Mouse (Mus musculus): Measurements from ENCODE around the gene Glra4. TPM values are rescaled to one million over a fixed set of nuclear protein-coding genes. Genes with fewer than 3 reads are reported as not detected.

Glra4 gene
- total RNA-seq (2021): not detected
- long read RNA-seq, experiment 1: 0 reads
- long read RNA-seq, experiment 2: 0 reads

GRCm38 (mm10) chrX:136780041-136780440, at the start of gene Glra4:
Gene Glra4 (minus strand): TSS chrX:136780141.
- DNase-seq (ENCODE audit: low spot score in 2 of 2): no peak

- no peak for DNase-seq (ENCODE audit: low spot score in 2 of 2)
These were observed 48.7 kb upstream of the Glra4 start for GRCm38 (mm10) chrX:136828610-136829009.

- no peak for DNase-seq (ENCODE audit: low spot score in 2 of 2)
These were observed 45.1 kb upstream of the Glra4 start for GRCm38 (mm10) chrX:136825016-136825415.

- no peak for DNase-seq (ENCODE audit: low spot score in 2 of 2)
These were observed 42.4 kb upstream of the Glra4 start, which contains the start of gene Plp1 for GRCm38 (mm10) chrX:136822371-136822770. Gene Plp1 (plus strand): TSS chrX:136822671.

GRCm38 (mm10) chrX:136820250-136820649, 40.3 kb upstream of the Glra4 start:
- DNase-seq (ENCODE audit: low spot score in 2 of 2): peak; percentile 68 to 83

GRCm38 (mm10) chrX:136819752-136820151, 39.8 kb upstream of the Glra4 start:
- DNase-seq (ENCODE audit: low spot score in 2 of 2): no peak

GRCm38 (mm10) chrX:136797223-136797622, 17.3 kb upstream of the Glra4 start:
- DNase-seq (ENCODE audit: low spot score in 2 of 2): no peak

GRCm38 (mm10) chrX:136789446-136789845, 9.5 kb upstream of the Glra4 start:
- DNase-seq (ENCODE audit: low spot score in 2 of 2): no peak

- DNase-seq (ENCODE audit: low spot score in 2 of 2): no peak
These were observed 679 bp downstream of the Glra4 start for GRCm38 (mm10) chrX:136779262-136779661.

GRCm38 (mm10) chrX:136778046-136778445, 1.9 kb downstream of the Glra4 start:
- DNase-seq (ENCODE audit: low spot score in 2 of 2): no peak

GRCm38 (mm10) chrX:136773035-136773434, 6.9 kb downstream of the Glra4 start:
- DNase-seq (ENCODE audit: low spot score in 2 of 2): no peak

GRCm38 (mm10) chrX:136761103-136762074, 18.6 kb downstream of the Glra4 start:
- DNase-seq (ENCODE audit: low spot score in 2 of 2): no peak

- DNase-seq (ENCODE audit: low spot score in 2 of 2): peak; percentile 12 to 16
These were observed 24.5 kb downstream of the Glra4 start for GRCm38 (mm10) chrX:136755464-136755863.

GRCm38 (mm10) chrX:136749329-136749728, 30.6 kb downstream of the Glra4 start:
- no peak for DNase-seq (ENCODE audit: low spot score in 2 of 2)

- no peak for DNase-seq (ENCODE audit: low spot score in 2 of 2)
These were observed 35.3 kb downstream of the Glra4 start for GRCm38 (mm10) chrX:136744663-136745062.

- no peak for DNase-seq (ENCODE audit: low spot score in 2 of 2)
These were observed 36.5 kb downstream of the Glra4 start, which contains the start of gene Morf4l2 for GRCm38 (mm10) chrX:136743459-136743858. Gene Morf4l2 (minus strand): TSS chrX:136743690.

- peak; percentile 56 to 59 for DNase-seq (ENCODE audit: low spot score in 2 of 2)
These were observed 37.3 kb downstream of the Glra4 start for GRCm38 (mm10) chrX:136742661-136743103.

GRCm38 (mm10) chrX:136742241-136742640, 37.7 kb downstream of the Glra4 start:
- peak in 1 of 2 experiments; percentile 15 for DNase-seq (ENCODE audit: low spot score in 2 of 2)

GRCm38 (mm10) chrX:136741651-136742201, 38.2 kb downstream of the Glra4 start:
- peak; percentile 53 to 64 for DNase-seq (ENCODE audit: low spot score in 2 of 2)

- peak; percentile 83 to 91 for DNase-seq (ENCODE audit: low spot score in 2 of 2)
These were observed 38.9 kb downstream of the Glra4 start for GRCm38 (mm10) chrX:136740791-136741650.

All from left cerebral cortex, adult 18-20 months (tissue).